In the genomic region with DNA sequence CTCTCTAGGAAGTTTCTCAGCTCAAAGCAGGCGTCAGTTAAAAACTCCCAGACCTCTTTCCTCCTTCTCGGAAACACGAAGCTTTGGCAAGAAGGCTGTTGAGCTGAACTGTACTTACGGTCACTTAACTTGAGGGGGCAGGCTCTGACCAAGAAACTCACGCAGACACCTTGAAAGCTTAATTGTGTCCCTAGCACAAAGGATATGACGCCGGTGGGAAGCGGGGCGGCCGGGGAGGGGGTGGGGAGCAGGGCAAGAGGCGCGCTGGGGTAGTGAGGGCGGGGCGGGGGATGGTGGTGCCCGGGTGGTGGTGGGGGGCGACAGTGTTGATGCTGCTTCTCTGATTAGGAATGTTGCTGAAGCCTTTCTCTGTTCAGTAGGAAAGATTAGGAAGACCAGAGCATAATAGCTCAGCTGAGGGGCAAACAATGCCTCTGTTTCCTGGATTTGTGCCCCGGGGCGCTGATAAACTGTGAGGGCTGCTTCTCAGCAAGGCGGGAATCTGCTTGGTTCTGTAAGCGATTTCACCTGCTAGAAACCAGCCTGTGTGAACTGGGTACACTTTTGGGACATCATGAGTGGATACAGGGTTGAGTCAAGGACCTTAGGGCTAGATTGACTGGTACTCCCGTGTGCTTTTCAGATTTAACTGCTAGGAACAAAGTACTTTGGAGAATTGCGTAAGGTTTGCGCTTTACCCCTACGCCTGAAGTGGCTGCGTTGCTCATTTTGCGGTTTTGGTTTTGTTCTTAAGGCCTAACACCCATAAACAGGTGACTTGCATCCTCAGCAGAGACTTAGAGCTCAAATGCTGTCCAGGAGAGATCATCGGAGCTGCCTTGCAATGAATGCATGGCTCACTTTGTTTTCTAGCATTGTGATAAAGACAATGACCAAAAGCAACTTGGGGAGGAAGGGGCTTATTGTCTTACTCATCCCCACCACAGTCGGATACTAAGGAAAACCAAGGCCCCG, we compare ENCODE assay signal across 8 mouse cellular contexts. TPM values are rescaled to one million over a fixed set of nuclear protein-coding genes. Genes with fewer than 3 reads are reported as not detected.
DNase-seq lines count a peak whose midpoint lies in the region; ATAC-seq and TF ChIP-seq lines count a peak whose summit lies in the region.

No protein-coding gene starts in this region.

- H3K4me1 ChIP-seq in erythroblast, embryonic 14.5 days (ENCODE audit: control insufficient read depth), result peaks cover 66% of the 10 kb centered on the region
- H3K4me1 ChIP-seq in forebrain, embryonic 13.5 days, result peaks cover 7% of the 10 kb centered on the region
- peaks cover 4% of the 10 kb centered on the region; the same call in 1 of the 2 replicates for H3K4me1 ChIP-seq in small intestine, adult 2 months (ENCODE audit: control insufficient read depth, insufficient read depth, insufficient read length, low read length)

- peak overlapping the region; percentile 67 for H3K4me2 ChIP-seq in forebrain, embryonic 13.5 days

- H3K36me3 ChIP-seq in erythroblast, embryonic 14.5 days (ENCODE audit: control insufficient read depth), result no peaks in the 10 kb centered on the region
- H3K36me3 ChIP-seq in forebrain, embryonic 13.5 days (ENCODE audit: poor library complexity, severe bottlenecking), result no peaks in the 10 kb centered on the region
- H3K36me3 ChIP-seq in macrophage (ENCODE audit: inconsistent target), result no peaks in the 10 kb centered on the region
- H3K36me3 ChIP-seq in small intestine, adult 2 months (ENCODE audit: control insufficient read depth, insufficient read depth, low read length), result no peaks in the 10 kb centered on the region

- peak overlapping the region; percentile 45 for H3K4me3 ChIP-seq in erythroblast, embryonic 14.5 days (replicated peaks)
- peak overlapping the region; percentile 30 for H3K4me3 ChIP-seq in forebrain, embryonic 13.5 days
- no peak overlapping the region for H3K4me3 ChIP-seq in macrophage (ENCODE audit: inconsistent target)
- H3K4me3 ChIP-seq in small intestine, adult 2 months (ENCODE audit: low read depth, low read length), result no peak overlapping the region

- ATAC-seq in erythroblast, adult 5-6 weeks (replicated peaks; ENCODE audit: low FRiP score, poor library complexity, severe bottlenecking), result no peak
- ATAC-seq in forebrain, embryonic 13.5 days, result peak; percentile 92
- ATAC-seq in hematopoietic stem cell, adult 5-6 weeks (replicated peaks in 1 of 2; ENCODE audit: insufficient read depth in 1 of 2, low FRiP score in 2 of 2, low TSS enrichment in 1 of 2, low read depth in 1 of 2, poor library complexity in 2 of 2, severe bottlenecking in 2 of 2), result peak; percentile 92 to 96

- no peaks in the 10 kb centered on the region for H3K27me3 ChIP-seq in erythroblast, embryonic 14.5 days (ENCODE audit: control insufficient read depth)
- H3K27me3 ChIP-seq in forebrain, embryonic 13.5 days, result no peaks in the 10 kb centered on the region
- H3K27me3 ChIP-seq in small intestine, adult 2 months (ENCODE audit: control insufficient read depth, insufficient read depth, low read length), result no peaks in the 10 kb centered on the region

- WGBS in forebrain, embryonic 13.5 days, result 3% methylated on average over 28 of the region's 29 CpGs
- 9% methylated on average over 29 of the region's 29 CpGs for WGBS in macrophage (ENCODE audit: missing documents)
- WGBS in small intestine, adult 2 months, result 18% methylated on average over 29 of the region's 29 CpGs

- H3K79me2 ChIP-seq in macrophage (ENCODE audit: inconsistent target), result no peaks in the 10 kb centered on the region

- no peak for TF ChIP-seq POLR2A in small intestine, adult 2 months (IDR thresholded peaks at IDR 0.05; ENCODE audit: low read depth, low read length)

- peak overlapping the region; percentile 32 for H3K27ac ChIP-seq in forebrain, embryonic 13.5 days
- peak overlapping the region; percentile 43 for H3K27ac ChIP-seq in macrophage
- H3K27ac ChIP-seq in small intestine, adult 2 months (ENCODE audit: insufficient read depth, low read depth, low read length), result no peak overlapping the region

- peaks cover 3% of the 10 kb centered on the region for H3K9me3 ChIP-seq in erythroblast, embryonic 14.5 days (ENCODE audit: control insufficient read depth, low read length)
- no peaks in the 10 kb centered on the region for H3K9me3 ChIP-seq in forebrain, embryonic 13.5 days (replicated peaks)

- peak; percentile 9 to 52 for DNase-seq in adrenal gland, postnatal 36 days
- peak; percentile 14 to 47 for DNase-seq in layer of hippocampus, postnatal 14 days (ENCODE audit: low spot score in 2 of 2)

- peak; percentile 43; the same call in 1 of the 2 replicates for TF ChIP-seq CTCF in small intestine, adult 2 months (IDR thresholded peaks at IDR 0.05; ENCODE audit: extremely low read depth, insufficient read length, insufficient replicate concordance, low read depth, low read length)

- peak overlapping the region; percentile 63 for H3K9ac ChIP-seq in forebrain, embryonic 13.5 days

RNA-seq across cellular contexts. Expression of a gene that starts 33.2 kb away (rescaled TPM):
- polyA plus RNA-seq in erythroblast, embryonic 14.5 days (2012), result not detected in 2 replicates
- 0.21 and 0.38 TPM in 2 replicates for total RNA-seq in erythroblast, adult 5-6 weeks (2015; ENCODE audit: low replicate concordance)
- 0.85 and 0.98 TPM in 2 replicates for total RNA-seq in erythroblast, adult 5-6 weeks (2017; ENCODE audit: low replicate concordance)
- 100 to 1,000 TPM in 1 of 2 experiments, 10 to 100 TPM in 1; 74.0 to 137 TPM for total RNA-seq in adrenal gland, postnatal 36 days (2021)
- 5.5 and 6.6 TPM in 2 replicates for polyA plus RNA-seq in forebrain, embryonic 13.5 days (2015; fragmentation: Nextera tagmentation; extraction: Ambion mirVana)
- total RNA-seq in hematopoietic stem cell, adult 5-6 weeks (2017), result 0.13 TPM in 1 of 2 replicates, not detected in the other
- 10 to 100 TPM; 31.2 to 34.1 TPM for total RNA-seq in layer of hippocampus, postnatal 14 days (2021)
- total RNA-seq in macrophage (2018; cell fraction: chromatin; rRNA removed), result under 1 TPM in 4 of 26 experiments, not detected in 22; 0.13 to 0.20 (median 0.17) TPM
- total RNA-seq in macrophage (2018; cell fraction: cytosol; rRNA removed), result under 1 TPM in 15 of 26 experiments, not detected in 11; under 0.01 to 0.31 (median 0.07) TPM
- total RNA-seq in macrophage (2018; cell fraction: nucleus; rRNA removed), result 1 to 10 TPM in 1 of 26 experiments, not detected in 25; 1.2 TPM
- polyA plus RNA-seq in macrophage (2018), result 0.07 to 0.43 TPM (median 0.09 TPM) in 3 replicates
- 2.8 and 4.9 TPM in 2 replicates for polyA plus RNA-seq in small intestine, adult 2 months (2012; rRNA removed)

RNA-seq across cellular contexts. Expression of a gene that starts 56.9 kb away (rescaled TPM):
- polyA plus RNA-seq in erythroblast, embryonic 14.5 days (2012), result not detected in 2 replicates
- total RNA-seq in erythroblast, adult 5-6 weeks (2015; ENCODE audit: low replicate concordance), result not detected in 2 replicates
- total RNA-seq in erythroblast, adult 5-6 weeks (2017; ENCODE audit: low replicate concordance), result not detected in 2 replicates
- not detected for total RNA-seq in adrenal gland, postnatal 36 days (2021)
- not detected in 2 replicates for polyA plus RNA-seq in forebrain, embryonic 13.5 days (2015; fragmentation: Nextera tagmentation; extraction: Ambion mirVana)
- not detected in 2 replicates for total RNA-seq in hematopoietic stem cell, adult 5-6 weeks (2017)
- under 1 TPM in 1 of 2 experiments, not detected in 1; 0.07 TPM for total RNA-seq in layer of hippocampus, postnatal 14 days (2021)
- 1 to 10 TPM in 1 of 26 experiments, under 1 TPM in 8, not detected in 17; 0.20 to 2.0 (median 0.41) TPM for total RNA-seq in macrophage (2018; cell fraction: chromatin; rRNA removed)
- under 1 TPM in 13 of 26 experiments, not detected in 13; 0.03 to 0.38 (median 0.06) TPM for total RNA-seq in macrophage (2018; cell fraction: cytosol; rRNA removed)
- under 1 TPM in 11 of 26 experiments, not detected in 15; 0.12 to 0.64 (median 0.28) TPM for total RNA-seq in macrophage (2018; cell fraction: nucleus; rRNA removed)
- polyA plus RNA-seq in macrophage (2018), result 0.05 to 0.06 TPM in 2 of 3 replicates, not detected in the other
- polyA plus RNA-seq in small intestine, adult 2 months (2012; rRNA removed), result 0.06 and 0.17 TPM in 2 replicates

Comparison
In these comparisons a context has a peak if more than half of its experiments do, and no peak if none do; other contexts are left out.
1. H3K4me3 ChIP-seq: peak in erythroblast, embryonic 14.5 days (single experiment) and forebrain, embryonic 13.5 days (single experiment); none in macrophage (single experiment) and small intestine, adult 2 months (single experiment).
2. RNA of a gene that starts 33.2 kb away (total RNA-seq): 74.0 to 137 TPM in adrenal gland, postnatal 36 days and 31.2 to 34.1 TPM in layer of hippocampus, postnatal 14 days; 0.21 to 0.98 TPM in erythroblast, adult 5-6 weeks and 0.13 TPM in hematopoietic stem cell, adult 5-6 weeks; every median in the first group is over 10 times any median in the second.